Mouse (Mus musculus) gastrocnemius, postnatal 4 days (tissue): ENCODE results near the gene Mfn2. TPM values are rescaled to one million over a fixed set of nuclear protein-coding genes. Genes with fewer than 3 reads are reported as not detected.

ENCODE experiments used
- DNase-seq, 2 experiments: peaks; one replicate each; pipeline ENCODE4 v3.0.0; 2021 to 2022; ENCODE audit warnings: low spot score in 2 of 2, mixed read lengths in 2 of 2
- total RNA-seq, 2 experiments: library from RNA; stranded (reverse); gene quantifications; 2 replicates each; pipeline ENCODE4 v1.2.3; 2021

The Mfn2 gene
- total RNA-seq, 2 experiments from 2014 or later: 200 to 231 TPM

DNA sequence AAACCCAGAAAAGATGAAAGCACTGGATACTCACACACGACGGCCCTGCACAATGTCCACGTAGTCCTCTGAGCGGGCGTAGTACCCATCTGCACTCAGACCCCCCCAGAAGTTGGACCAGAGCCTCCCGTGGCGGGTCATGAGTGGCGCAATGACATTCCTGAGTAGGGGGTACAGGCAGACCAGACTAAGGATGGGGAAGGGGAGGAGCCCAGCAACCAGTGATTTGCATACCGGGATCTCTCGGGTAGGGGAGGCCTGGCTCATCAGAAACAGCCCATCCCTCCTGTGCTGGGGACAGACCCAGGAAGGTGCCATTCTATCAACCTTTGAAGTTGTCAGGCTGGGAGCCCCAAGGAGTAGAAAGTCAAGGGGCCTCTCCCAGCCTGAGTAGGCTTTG, 16.5 kb upstream of the Mfn2 start:
- DNase-seq: no peak

DNA sequence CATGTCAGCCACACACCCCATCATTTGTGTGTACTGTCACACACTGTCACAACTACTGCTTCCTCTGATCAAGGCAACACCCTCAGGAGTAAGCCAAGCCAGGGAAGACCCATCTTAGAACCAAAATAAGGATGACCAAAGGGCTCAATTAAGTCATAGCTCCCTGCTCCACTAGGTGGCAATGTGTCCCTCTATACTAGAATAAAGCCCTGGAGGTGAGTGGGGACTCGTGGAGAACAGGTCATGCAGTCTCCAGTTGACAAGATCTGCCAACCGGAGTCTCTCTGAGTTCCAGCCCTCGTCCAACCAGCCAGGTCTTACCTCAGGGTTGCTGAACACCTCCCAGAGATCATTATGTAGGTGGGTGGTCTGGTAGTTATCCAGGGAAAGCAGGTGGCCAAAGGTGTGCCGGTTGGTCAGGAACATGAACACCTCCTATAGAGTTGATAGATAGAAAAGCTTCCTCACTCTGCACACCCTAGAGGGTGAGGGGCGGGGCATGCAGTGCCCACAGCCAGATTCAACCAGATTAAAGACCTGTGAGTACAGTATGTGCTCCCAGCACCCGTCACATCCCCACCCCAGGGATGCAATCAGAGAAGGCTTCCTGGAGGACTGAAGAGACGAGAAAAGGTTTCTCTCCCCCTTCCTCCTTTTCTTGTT, 14.1 kb upstream of the Mfn2 start:
- peak in 1 of 2 experiments; percentile 53 for DNase-seq

DNA sequence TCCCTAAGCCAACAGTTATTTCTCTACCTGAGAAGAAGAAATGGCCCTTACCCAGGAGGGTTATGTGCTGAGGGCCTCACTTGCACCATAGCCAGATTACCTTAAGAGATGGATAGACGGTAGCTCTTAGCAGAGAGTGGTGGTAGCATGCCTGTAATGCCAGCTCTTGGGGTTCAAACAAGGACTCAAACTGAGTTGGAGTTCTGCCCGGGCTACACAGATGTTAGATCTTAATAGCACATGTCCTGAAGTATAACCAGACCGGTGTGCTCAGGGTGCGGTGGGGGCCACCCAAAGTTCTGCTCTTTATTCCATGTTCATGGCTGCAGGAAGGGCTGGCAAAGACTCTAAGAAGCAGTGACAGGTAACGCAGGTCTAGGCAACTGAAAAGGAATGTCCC, 5.0 kb upstream of the Mfn2 start:
- DNase-seq: no peak

DNA sequence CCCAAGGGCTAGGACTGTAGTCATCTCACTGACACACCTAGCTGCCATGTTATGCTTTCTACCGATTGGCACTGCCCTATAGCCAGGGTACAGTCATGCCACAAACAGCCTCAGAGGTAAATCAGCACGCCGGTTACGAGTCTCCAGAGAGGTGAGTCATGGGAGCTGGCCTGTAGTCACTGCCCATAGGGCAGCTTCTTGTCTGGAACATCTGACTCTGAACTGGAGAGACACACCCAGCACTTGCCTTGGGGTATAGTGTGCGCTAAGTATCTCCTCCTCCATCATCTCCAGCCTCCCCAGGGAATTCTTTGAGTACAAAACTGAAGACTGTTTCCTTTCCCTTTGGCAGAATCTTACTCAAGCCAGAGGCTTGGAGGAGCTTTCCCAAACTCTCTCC, 1.7 kb upstream of the Mfn2 start:
- DNase-seq: no peak

DNA sequence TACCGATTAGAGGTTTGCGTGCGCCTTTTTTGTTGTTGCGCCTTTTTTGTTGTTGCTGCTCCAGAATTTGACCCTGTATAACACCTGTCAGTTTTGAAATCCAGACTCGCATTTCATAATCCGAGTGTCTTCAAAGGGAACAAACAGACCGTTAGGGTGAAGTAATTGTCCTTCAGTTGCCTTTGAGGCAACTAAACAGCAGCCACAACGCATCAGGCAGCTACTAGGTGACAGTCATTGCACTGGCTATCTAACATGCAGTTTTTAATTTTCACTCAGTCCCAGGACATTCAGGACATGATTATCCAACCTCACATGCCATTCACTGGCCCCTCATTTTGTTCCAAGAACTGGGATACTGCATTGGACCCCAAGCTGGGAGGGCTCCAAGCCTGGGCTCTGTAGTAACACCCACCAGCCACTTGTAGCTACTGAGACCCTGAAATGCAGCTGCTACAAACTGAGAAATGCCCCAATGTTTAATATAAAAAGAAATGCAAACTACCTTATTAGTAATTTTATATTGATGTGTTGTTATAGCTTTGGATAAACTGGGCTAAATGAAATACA, 671 bp upstream of the Mfn2 start:
- DNase-seq: no peak

DNA sequence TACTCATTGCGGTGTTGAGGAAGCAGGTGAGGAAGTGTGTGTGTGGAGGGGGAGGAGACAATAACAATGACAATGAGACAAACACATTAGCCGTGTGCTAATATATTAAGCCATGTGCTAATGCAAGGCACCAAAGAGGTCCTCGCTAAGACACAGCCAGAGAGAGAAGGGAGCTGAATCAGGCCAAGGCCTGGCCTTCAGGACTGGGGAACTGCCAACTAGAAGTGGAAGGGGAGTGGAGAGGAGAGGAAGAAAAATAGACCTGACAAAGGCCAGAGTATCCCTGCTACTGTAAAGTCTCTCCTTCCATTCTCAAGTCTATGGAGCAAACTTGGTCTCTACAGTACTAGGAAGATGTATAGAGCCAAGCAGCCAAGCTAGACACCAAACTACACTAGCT, 903 bp downstream of the Mfn2 start:
- DNase-seq: no peak

DNA sequence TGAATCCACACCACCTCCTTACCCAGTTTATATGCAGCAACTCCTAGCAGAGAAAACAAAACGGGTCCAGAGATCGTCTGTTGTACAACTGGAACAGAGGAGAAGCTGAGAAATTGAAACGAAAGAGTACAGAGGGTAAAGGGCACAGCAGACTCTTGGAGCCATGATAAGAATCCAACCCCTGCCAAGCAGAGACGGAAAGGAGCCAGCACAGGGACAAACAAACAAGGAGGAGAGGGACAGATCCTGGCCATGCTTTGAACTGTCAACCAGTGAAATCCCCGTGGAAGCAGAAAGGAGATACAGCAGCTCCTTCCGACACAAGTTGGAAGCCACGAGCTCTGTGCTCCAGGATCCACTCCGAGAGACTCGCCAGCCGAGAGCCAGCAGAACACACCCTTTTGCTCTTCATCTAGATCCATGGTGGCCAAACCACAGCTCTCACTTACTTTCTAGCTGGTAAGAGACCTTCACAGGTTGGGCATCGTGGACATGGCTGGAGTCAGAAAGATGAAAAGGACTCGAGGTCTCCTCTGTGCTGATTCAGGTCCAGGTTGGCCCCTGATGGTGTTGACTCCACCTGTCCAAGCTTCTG, 1.5 kb downstream of the Mfn2 start:
- DNase-seq: no peak

DNA sequence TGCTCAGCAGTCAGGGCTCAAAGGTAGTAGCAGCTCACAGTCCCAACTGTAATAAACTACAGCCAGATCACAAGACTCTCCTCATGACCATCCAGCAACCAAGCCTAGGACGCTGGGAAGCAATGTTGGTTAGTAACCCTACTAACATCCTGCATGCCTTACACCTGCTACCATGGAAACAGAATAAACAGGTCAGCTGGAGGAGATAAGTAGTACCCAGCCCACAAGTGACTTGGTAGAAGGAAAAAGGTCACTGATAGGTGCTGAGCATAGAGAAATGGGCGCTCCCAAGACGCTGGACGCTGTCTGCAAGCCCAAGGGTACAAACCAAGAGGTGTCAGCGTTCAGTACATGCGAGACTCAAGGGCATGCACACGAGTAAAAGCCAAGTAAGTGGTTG, 4.1 kb downstream of the Mfn2 start:
- DNase-seq: no peak

DNA sequence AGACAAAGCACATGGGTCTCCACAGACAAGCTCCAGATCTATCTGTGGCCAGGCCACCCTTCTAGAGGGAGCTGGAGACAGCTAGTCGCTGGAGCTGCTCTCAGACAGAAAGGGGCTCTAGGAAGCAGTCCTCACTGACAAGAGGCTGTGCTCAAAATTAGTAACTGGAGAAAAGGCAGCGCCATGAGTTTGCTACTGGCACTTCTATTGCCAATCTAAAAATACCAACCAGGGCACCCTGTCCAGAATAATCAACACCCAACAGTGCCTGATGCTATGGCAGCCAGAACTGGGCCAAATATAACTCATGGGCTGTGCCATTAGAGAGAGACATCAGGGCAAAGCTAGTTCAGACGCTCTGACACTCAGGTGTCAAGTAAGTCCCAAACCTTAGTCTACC, 7.2 kb downstream of the Mfn2 start:
- DNase-seq: no peak

DNA sequence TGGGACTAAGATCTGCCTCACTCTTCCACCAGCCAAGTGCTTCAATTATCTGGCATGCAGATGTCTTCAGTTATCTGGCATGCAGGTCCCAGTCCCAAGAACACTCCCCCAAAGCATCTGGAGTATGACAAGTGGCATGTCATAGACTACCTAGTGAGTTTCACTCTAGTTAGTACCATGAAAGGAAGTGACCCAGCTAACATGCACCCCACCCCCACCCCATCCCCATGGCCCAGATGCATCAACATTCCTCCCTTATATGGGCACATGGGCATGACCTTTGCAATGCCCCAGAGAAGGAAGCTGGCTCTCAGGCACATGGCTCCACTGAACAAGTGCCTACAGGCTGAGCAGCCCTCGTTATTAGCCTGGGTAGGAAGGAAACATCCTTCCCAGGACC, 8.1 kb downstream of the Mfn2 start:
- no peak for DNase-seq

DNA sequence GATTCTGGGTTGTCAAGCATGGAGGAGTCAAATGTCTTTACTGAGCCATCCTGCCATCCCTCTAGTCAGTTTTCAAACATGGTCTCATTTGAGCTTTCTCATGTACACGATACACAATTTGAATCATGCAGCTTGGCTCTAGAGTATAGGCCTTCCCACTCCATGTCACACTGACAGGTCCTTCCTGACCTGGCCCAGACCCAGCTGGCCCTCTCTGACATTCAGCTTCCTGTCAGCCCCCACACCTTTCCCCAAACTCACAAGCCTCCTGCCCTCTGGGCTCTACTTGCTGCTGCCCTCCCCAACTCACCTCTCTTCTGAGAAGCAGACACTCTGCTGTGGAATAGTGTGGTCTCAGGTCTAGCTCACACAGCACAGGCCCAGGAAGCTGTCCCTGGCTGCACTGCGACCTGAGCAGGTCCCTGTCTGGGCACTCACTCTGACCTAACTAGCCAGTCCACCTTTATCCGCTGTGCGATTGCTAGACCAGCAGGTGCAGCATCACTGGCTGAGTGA, 8.6 kb downstream of the Mfn2 start:
- no peak for DNase-seq

DNA sequence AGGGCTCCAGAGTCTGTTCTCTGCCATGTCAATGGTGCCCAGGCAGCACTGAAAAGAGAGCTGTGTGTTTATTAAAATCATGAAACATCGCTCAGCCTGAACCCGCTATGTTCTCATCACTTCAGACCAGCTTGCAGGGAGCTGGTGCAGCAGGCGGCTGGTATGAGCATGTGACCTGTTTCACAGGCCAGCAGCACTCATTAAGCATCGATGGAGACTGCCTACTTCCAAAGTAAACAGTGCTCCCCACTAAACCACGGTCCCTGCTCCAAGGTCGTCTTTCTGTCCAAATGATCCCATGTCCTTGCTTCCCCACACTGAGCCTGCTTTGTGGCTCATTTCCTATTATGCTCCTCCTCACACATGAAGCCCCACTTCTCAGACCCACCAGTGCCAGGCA, 14.2 kb downstream of the Mfn2 start:
- DNase-seq: no peak

DNA sequence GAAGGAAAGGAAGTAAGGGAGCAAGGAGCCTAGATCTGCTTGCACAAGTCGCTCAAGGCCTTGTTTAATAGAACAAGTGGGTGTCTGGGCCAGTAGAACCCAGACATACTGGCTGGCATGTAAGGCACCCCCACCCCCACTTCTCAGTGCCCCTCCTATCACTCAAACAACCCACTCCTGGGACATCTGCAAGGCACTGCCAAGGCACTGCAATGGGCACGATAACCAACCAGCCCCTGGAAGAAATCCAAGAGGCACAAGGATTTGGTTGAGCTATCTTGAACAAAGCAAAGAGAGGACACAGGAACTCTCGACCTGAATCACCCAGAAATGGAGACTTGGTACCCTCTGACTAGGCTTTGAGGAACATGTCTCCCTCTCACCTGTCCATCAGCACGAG, 16.3 kb downstream of the Mfn2 start:
- no peak for DNase-seq

DNA sequence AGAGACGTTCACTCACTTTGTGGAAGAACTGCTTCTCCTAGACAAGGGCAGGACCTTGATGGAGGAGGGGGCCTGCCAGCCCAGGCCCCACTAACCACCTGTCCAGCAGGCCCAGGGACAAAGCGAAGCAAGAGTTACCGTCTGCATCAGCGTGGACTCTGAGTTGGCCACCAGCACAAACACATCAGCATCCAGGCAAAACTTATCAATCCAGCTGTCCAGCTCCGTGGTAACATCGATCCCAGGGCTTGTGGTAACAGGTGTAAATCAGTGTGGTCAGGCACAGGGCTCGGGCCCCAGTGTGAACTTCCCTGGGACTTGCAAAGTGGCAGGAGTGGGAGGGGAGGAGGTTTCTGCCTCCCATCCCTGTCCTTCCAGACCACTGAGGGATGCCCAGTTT, 17.2 kb downstream of the Mfn2 start:
- DNase-seq: no peak

DNA sequence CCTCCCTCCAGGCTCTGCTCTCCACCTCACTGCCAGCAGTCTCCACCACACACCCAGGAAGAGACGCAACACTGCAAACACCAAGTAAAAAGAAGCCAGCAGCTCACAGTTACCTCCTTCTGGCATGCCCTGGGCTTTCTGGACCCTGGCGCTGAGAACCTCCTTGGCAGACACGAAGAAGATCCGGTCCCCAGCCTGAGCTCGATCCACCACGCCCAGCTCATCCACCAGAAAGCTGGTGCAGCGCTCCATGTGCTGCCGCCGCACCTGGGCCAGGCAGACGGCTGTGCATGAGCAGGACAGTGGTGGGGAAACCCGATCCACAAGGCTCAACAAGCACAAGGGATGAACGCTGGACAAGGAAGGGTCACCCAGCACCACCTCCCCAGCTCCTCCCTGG, 18.3 kb downstream of the Mfn2 start:
- DNase-seq: no peak

DNA sequence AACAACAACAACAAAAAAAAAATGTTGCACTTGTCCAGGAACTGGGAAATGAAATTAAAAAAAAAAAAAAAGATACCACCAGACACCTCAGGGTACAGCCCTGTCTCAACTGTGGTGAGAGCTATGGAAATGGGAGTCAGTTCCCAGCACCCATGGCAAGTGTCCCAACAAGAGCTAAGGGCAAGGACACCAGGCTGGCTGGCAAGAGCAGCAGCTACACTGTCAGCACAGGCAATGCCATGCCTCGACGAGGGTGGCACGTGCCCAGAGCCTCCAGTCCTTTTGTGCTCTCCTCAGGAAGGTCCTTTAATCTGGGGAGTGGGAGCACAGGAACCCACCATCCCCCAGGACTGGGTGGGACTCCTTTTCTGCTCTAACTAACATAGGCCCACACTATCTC, 20.4 kb downstream of the Mfn2 start:
- DNase-seq: no peak

DNA sequence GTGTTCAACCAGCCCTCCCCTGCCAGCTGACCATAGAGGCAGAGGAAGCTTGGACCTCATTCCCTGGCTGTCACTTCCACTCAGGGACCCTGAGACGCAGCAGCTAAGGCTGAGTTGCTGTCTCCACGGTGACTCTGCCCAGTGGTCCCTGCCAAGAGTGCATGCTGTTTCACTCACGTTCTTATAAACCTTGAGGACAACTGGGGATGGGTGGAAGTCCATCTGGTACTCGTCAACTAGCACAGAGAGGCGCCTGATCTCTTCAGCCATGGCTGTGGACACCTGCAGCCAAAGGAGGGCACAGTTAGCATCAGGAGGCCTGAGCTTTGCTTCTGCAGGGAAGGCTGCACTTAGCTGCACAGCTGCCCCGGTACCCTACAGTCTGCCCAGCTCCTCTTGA, 21.5 kb downstream of the Mfn2 start:
- no peak for DNase-seq

DNA sequence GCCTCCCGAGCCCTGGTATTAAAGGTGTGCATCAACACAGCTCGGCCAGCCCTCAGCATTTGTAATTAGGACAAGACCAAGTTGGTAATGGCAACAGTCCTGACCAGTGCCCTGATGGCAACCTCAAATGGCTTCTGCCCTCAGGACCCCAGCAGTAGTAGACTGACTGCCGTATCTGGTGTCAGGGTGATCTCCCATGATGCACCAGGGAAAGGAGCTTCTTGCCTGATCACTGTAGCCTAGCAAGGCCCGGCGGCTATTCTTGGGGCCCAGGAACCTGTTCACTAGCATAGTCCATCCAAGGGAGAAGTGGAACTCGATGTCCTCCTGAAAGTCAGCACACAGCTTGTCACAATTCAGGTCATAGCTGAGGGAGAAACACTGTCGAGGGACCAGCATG, 22.7 kb downstream of the Mfn2 start:
- no peak for DNase-seq

DNA sequence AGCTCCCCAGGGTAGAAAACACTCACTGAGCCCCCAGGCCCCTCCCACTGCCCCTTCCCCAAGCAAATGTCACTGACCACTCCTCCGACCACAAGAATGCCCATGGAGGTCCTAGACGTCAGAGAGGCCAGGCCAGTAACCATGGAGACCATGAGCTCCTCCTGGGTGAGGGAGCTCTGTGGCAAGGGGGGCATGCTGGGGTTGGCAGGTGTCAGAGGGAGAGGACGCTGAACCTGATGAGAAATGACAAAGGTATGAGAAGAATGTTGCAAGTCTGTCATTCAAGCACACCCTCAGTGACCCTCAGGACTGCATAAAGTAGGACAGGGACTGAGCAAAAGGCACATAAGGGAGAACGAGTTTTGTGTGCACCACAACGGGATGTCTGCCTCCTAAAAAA, 24.6 kb downstream of the Mfn2 start:
- no peak for DNase-seq

DNA sequence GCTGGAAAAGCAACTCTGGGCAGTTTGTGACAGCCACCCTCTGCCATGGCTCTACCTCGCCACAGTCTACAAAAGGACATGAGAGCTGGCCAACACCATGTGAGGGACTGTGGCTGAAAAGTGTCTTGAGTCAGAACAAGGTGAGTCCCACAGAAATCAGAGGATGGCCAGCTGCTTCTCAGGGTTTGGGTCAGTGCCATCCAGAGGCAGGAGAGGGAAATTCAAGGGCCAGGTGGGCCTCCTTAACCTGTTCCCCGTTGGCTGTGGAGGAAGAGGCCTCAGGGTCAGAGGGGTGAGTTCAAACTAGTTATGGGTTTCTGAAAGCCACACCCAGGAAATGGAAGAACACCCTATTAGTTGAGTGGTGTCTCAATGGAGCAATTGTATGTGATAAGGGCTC, 25.0 kb downstream of the Mfn2 start:
- DNase-seq: no peak

DNA sequence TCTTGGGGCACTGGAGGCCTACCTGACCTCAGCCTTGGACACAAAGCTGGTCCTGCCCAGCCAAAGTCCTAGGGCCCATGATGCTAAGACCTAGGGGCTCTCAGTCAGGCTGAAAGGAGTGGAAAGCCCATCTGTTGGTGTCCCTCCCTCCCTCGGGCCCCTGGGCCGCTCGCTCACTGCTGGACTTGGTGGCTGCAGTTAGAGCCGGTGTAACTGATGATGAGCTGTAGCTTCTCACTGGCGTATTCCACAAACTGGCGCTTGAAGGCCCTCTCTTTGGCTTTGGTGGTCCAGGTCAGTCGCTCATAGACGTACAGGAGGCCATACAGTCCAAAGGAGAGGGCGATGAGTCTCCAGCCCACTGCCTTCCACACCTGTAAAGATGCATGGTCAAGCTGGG, 26.0 kb downstream of the Mfn2 start:
- no peak for DNase-seq

DNA sequence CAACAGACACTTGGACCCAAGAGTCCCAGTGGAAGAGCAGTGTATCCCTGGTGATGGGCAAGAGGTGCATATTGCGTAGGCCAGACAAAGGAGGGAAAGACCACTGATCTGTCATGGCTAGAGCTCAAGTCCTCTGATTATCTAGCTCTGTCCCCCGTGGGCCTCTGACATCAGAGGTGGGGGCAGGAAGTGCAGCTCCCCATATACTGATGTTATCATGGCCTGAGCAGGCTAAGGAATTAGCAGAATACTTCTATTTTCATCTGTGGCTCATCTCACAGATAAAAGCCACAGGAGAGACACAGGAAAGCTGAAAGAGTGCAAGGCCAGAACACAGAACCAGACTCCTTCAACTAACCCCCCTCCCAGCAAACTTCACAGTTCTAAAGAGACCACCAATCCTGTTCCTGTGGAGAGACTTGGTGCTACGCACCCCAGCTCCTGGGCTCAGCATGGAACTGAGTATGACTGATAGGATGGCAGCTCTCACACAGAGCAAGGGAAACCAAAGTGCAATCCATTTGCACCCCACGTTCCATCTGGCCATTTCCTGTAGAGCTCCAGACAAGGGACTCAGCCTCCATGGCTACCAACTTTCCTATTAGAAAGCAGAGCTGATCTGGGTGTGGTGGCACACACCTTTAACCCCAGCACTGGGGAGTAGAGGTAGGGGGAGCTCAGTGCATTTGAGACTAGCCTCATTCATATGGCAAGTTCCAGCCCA, 28.5 kb downstream of the Mfn2 start:
- DNase-seq: no peak
